Mouse (Mus musculus) B cell, adult (primary cell): ENCODE results near the gene Patz1. TPM values are rescaled to one million over a fixed set of nuclear protein-coding genes. Genes with fewer than 3 reads are reported as not detected.

Source experiments
- total RNA-seq: library from RNA; stranded (reverse); gene quantifications from 4 replicates; pipeline ENCODE4 v1.2.4, GENCODE M21; 2023; ENCODE audit not compliant: inconsistent age

Patz1 gene
- total RNA-seq, result 79.7 to 96.7 TPM (median 84.5 TPM) in 4 replicates

DNA sequence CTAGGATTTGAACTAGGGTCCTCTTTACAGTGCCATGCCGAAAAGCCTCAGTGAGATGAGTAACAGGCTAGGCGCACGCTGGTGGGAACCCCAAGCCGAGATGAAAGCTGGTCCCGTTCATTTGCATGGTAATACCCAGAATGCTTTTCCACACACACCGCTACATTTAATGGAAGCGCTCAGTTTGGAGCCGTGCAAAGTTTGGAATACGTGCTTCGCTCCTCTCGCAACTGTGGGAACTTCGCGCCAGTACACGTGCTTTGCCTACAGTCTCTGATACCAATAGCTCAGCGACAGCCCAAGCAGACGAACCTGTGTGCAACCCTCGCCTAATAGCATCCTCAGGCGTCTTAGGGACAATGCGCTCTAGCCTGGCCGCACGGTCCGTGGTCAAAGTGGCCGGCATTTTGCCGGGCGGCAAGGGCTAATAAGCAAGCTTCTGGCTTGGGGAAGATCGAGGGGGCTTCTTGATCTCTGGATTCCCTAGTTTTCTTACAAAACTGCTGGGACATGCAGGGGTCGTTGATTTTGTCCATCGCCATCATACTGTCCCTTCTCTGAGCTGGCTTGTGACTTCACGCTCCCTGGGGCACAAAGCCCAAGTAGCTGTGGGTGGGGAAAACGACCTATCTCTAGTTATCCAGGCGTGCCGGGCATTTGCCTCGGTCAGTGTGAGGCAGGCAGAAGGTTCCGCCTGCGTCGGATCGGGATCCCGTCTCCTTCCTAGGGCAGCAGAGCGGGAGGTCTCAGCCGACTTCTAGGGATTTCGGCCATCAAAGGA lies at the start of gene Patz1:
Gene Patz1, plus strand, starts transcription at position 354 of the 781 bp plus-strand sequence.

DNA sequence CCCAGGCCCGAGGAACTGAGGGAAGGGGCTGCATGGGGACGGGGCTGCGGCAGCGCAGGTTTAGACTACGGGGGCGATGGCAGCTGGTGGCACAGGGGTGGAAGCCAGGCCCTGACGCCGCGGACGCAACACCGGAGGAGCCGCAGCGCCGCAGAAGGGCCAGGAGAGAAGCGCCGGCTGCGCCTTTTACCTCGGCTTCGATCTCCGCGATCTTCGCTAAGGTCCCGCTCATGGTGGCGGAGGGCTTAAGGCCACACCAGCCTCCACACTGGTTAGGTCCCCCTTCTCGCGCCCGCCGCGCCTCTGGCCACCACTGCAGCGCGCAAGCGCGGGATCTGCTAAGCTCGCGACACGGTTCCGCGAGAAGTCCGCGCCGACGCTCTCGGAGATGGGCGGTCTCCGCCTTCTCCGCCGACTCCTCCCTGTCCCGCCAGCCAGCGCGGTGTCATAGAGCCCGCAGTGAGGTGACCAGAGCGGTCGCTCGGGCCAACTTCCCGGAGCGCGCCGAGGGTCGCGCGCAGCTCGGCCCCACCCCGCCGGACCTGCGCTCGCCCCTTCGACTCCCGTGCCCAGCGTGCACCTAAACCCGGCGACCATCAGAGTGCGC lies 22.5 kb upstream of the Patz1 start, which contains the start of gene Drg1:
Gene Drg1, minus strand, starts transcription at position 337 of the 607 bp plus-strand sequence.

DNA sequence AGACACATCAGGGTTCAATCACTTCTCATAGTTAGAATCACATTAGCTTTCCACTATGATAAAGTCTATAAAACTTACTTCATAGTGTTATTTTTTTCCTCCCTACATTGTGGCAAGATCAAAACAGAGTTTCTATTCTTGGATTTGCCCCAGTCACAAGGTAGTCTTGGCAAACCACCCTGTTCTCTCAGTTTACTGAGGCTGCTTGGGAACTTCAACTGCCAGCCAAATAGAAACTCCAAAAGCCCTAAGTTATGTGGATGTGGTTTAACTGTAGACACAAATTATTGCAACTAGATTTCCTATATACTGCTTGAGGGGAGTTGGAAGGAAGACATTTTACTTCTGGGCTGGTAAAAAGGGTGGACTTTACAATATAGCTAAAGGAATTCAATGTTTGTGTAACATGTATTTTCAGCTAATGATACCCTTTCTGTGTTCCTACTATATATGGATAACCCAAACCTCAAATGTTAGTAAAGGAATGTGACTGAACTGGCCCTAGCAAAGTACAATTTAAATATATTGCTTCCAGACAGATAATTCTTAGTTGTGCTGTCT lies 41.3 kb downstream of the Patz1 start, which contains the start of gene Pik3ip1:
Gene Pik3ip1, plus strand, starts transcription at position 511 of the 561 bp plus-strand sequence.

Other genes with a start within 250 kb of the Patz1 start
- 213 to 253 TPM (median 230 TPM) in 4 replicates for gene Sfi1, start 95.4 kb upstream of the Patz1 start, total RNA-seq
- gene Eif4enif1, start 86.5 kb upstream of the Patz1 start, total RNA-seq, result 94.6 to 111 TPM (median 101 TPM) in 4 replicates
- gene Drg1, start 22.5 kb upstream of the Patz1 start, total RNA-seq, result 61.7 to 70.2 TPM (median 63.2 TPM) in 4 replicates
- gene Pik3ip1, start 41.5 kb downstream of the Patz1 start, total RNA-seq, result 292 to 318 TPM (median 307 TPM) in 4 replicates
- gene Limk2, start 120.3 kb downstream of the Patz1 start, total RNA-seq, result 74.3 to 91.5 TPM (median 77.5 TPM) in 4 replicates
- 18.6 to 23.1 TPM (median 20.2 TPM) in 4 replicates for gene Rnf185, start 163.5 kb downstream of the Patz1 start, total RNA-seq
- gene Pla2g3, start 199.4 kb downstream of the Patz1 start, total RNA-seq, result 0.18 to 0.39 TPM in 2 of 4 replicates, not detected in the others
- gene Inpp5j, start 215.9 kb downstream of the Patz1 start, total RNA-seq, result not detected in 4 replicates
- gene Selenom, start 225.8 kb downstream of the Patz1 start, total RNA-seq, result 0.78 to 1.8 TPM (median 1.1 TPM) in 3 of 4 replicates, not detected in the other